Mouse (Mus musculus) megakaryocyte progenitor cell, adult 5-6 weeks (primary cell): ENCODE measurements around the gene A630089N07Rik. TPM values are rescaled to one million over a fixed set of nuclear protein-coding genes. Genes with fewer than 3 reads are reported as not detected.
A peak's percentile ranks its signal among the peaks of the same experiment; 100 is the strongest.
"Not testable (repeated sequence)": the region's sequence is repeated elsewhere in the genome, so short reads cannot be mapped to it uniquely, and the experiment has no call there.

Experiments used
- ATAC-seq: replicated peaks from 2 replicates; pipeline ENCODE4 v1.8.0; 2016; ENCODE audit warnings: mild to moderate bottlenecking, moderate TSS enrichment, inconsistent platforms; ENCODE audit not compliant: poor library complexity
- total RNA-seq, 2 experiments: library from RNA; stranded (forward) in 1 of 2; stranded (reverse) in 1 of 2; fragments of 157-497, 149-512 nt in 1 of 2; fragments of 200-1000 nt in 1 of 2; gene quantifications; 2 replicates each; pipeline versions ENCODE4 v1.2.3 to v1.2.4; 2015 to 2017

The A630089N07Rik gene
- total RNA-seq (2015) (35.2 and 46.2 TPM in 2 replicates), total RNA-seq (2017) (36.1 and 50.0 TPM in 2 replicates)

DNA sequence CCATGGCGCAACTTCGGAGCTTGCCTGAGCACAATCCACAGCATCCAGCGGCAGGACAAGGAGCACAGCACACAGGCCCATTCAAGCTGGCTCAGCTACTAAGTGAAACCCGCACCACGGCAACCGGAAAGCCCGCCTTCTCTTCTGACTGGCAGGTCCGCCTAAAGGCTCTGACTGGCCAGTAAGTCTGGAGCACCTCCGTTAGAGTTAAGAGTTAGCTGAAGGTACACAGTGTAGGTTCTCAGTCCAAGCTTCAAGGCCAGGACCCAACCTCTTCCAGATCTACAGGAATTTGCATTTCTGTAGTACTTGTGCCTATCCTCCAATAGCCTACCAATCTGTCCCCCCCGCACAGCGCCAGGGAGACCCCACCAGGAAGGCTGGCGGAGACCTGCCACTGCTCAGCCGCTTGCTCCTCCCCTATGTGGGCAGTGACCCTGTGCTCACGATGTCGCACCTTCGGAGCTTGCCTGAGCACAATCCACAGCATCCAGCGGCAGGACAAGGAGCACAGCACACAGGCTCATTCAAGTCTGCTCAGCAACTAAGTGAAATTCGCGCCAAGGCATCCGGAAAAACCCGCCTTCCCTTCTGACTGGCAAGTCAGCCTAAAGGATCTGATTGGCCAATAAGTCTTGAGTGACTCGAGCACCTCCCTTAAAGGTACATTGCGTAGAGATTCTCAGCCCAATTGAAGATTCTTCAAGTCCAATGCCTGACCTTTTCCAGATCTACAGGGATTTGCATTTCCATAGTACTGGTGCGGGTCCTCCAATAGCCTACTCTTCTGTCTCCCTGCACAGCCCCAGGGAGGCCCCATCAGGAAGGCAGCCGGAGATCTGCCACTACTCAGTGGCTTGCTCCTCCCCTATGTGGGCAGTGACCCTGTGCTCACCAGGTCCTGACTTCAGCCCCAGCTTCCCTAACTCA, at the start of gene A630089N07Rik:
Gene A630089N07Rik (minus strand): TSS at position 562 of the 930 bp plus-strand sequence.
- peak; percentile 96 for ATAC-seq

DNA sequence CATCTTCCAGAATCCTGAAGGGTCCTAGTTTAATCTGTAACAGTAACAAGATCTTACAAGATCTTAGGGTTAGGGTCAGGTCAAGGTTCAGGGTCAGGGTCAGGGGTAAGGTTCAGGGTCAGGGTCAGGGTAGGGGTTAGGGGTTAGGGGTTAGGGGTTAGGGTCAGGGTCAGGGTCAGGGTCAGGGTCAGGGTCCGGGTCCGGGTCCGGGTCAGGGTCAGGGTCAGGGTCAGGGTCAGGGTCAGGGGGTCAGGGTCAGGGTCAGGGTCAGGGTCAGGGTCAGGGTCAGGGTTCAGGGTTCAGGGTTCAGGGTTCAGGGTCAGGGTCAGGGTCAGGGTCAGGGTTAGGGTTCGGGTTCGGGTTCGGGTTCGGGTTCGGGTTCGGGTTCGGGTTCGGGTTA, 24.9 kb upstream of the A630089N07Rik start:
- ATAC-seq = no peak

DNA sequence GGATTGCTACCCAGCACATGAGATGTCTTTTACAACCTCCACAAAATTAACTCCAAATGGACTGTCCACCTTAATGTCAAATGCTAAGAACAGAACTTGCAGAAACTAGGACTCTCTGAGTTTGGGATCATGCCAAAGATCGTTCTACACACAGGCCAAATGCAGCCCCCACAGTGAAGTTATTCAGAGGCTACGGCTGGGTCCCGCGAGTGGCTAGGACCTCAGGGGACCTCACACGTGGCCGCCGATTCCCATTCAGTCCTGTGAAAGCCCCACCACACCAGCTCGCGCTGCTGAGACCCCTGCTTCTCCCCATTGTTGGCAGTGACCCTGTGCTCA, 731 bp downstream of the A630089N07Rik start:
- 0 out of 2 replicates have a peak, but pooled peaks have one; percentile 3 for ATAC-seq

DNA sequence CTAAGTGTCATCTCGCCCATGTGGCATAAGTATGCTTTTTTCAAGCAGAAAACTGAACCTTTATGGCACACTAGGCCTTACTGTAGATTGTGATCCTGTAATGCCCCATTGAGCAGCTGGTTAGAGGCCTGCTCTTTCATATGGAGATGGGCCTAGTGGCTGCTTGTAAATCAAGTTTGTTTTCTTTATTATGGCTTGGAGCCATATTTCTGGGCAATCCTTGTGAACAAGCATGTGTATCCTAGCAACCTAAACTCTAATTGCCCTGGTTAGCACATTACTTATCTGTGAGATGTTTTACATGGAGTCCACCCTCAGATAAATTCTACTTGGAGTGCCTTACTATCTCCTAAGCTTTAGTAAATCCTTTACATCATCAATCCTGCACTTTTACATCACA, 1.1 kb downstream of the A630089N07Rik start:
- not testable (repeated sequence) for ATAC-seq

DNA sequence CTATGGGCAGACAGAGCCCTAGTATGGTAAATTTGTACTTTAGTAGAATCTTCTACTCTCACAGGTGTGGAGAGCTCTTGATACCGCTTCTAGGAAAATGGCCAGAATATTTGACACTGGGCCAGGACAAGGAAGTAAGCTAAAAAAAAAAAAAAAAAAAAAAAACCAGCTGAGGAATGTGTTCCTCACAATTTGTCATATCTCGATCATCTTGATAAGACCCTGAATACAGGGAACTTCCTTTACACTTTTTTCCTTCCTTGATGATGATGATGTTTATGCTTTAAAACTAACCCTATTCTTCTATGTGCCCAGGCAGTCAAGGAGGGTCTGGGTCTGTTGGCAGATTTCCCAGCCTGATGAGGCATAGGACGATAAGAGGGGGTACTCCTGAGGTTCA, 2.9 kb downstream of the A630089N07Rik start:
- ATAC-seq = not testable (repeated sequence)

DNA sequence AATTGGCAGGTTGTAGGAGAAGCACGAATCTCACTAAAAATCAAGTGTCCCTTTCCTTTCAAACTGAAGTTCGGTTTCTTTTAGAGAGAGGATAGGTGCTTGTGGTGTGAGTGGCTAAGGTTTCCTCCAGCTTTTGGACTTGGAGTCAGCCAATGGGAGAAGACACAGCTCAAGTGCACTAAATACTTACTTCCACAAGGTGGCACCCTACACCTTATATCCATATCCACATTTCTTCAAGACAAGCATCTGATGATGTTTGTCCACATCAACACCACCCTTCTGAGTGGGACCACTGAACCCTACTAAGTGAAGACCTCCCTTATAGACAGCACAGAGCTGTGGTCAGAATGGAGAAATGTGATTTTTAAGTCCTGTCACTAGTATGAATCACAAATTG, 40.6 kb downstream of the A630089N07Rik start:
- peak; percentile 96 for ATAC-seq

DNA sequence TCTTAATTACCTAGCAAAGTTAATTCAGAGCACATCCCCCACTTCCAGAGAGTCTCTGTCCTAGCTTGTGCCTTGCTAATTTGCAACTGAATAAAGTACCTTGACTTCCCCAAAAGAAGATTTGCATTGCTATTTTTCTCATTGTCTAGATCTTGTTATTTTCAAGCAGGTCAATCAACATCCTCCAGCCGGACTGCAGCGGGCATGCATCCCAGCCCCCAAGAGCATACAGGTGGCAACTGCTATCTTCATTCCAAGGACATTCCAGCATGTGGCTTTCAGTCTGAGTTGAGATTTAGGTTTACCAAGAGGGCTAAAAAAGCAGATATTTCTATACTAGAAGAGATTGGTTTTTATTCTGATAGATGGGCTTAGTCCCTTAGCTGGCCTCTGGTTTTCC, 47.3 kb downstream of the A630089N07Rik start:
- not testable (repeated sequence) for ATAC-seq

DNA sequence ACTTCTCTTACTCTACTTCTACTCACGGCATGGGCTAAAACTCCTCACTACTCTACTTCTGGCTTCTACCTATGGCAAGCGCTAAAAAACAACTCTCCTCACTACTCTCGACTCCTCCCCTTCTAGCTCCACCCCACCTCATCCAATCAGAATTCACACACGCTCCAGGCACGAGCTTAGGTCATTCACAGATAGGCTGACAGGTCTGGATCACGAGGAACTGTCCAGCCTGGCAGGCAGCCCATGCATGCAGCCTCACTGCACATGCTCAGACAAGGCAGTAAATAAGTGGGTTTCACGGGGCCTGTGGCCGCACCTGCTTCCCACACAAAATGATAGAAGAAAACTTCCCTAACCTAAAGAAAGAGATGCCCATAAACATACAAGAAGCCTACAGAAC, 56.1 kb downstream of the A630089N07Rik start:
- ATAC-seq = not testable (repeated sequence)

DNA sequence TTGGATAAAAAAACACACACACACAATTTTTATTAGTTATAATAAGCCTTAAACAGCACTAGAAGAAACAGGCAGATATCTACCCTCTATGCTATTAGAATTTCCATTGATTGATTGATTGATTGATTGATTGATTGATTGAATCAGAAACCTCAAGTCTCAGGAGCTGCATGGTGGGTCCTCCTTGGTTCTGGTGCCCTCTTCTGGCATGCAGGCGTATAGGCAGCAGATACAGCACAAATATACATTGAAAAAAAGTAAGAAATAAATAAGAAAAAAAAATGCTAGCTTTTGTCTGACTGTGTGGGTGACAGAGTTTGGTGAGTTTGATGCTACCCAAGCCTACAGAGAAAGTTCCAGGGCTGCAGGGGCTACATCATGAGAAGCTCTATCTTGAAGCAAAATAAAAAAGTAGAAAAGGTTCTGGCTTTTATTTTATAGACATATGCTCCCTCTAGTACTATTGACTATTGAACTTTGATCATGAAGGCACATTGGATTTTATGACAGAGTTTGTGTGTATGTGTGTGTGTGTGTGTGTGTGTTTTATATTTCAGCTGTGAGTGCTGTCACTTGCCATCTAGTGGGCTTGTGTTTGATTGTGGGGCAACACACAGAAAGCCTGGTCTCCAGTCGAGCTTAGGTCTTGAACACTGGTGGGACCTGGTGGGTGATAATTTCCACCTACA, 59.4 kb downstream of the A630089N07Rik start:
- ATAC-seq = peak; percentile 58

DNA sequence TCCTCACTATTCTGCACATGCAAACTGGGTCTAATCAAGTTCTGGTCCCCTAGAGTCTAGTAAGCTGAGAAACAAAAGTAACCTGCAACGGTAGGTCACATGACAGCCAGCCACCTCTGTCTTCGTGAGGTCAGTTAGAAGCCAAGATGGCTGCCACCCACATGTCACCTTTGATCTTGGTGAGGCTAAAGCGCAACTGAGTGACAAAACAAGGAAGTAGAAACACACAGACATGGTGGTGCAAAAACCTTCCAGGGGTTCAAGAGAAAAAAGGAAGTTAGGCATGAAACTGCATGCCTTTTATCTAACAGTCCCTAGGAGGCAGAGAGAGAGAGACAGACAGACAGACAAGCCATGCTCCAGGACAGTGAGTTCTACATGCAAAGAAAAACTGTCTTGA, 60.2 kb downstream of the A630089N07Rik start:
- no peak for ATAC-seq

DNA sequence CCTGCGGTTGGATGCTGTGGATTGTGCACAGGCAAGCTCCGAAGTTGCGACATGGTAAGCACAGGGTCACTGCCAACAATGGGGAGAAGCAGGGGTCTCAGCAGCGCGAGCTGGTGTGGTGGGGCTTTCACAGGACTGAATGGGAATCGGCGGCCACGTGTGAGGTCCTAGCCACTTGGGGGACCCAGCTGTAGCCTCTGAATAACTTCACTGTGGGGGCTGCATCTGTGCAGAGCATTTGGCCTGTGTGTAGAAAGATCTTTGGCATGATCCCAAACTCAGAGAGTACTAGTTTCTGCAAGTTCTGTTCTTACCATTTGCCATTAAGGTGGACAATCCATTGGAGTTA, 84.9 kb downstream of the A630089N07Rik start:
- ATAC-seq = not testable (repeated sequence)

DNA sequence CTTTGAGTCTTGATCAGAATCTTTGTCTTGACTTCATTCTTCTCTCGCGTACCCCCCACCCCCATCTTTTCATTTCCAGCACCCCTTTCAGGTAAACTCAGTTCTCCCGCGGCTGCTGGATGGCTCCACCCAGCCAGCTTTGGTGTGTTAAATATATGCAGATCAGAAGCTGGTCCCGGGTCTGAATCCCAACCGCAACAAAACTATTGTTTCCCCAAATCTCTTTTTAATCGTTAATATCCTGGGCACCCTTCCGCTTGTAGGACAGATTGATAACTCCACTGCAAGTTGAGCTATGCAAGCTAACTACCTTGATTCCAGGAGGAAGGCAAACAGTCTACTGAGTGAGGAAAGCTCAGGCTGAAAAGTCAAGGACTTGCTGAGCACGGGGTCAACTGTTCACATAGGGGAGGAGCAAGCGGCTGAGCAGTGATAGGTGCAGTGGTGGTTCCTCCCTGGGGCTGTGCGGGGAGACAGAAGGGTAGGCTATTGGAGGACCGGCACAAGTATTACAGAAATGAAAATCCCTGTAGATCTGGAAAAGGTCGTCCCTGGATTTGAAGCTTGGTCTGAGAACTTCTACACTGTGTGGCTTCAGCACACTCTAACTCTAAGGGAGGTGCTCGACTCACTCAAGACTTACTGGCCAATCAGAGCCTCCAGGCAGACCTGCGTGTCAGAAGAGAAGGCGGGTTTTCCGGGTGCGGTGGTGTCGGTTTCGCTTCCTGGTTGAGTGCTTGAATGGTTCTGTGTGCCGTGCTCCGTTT, 85.5 kb downstream of the A630089N07Rik start, which contains the start of gene B230307C23Rik:
Gene B230307C23Rik (plus strand): TSS at position 700 of the 767 bp plus-strand sequence.
- peak; percentile 91 for ATAC-seq

DNA sequence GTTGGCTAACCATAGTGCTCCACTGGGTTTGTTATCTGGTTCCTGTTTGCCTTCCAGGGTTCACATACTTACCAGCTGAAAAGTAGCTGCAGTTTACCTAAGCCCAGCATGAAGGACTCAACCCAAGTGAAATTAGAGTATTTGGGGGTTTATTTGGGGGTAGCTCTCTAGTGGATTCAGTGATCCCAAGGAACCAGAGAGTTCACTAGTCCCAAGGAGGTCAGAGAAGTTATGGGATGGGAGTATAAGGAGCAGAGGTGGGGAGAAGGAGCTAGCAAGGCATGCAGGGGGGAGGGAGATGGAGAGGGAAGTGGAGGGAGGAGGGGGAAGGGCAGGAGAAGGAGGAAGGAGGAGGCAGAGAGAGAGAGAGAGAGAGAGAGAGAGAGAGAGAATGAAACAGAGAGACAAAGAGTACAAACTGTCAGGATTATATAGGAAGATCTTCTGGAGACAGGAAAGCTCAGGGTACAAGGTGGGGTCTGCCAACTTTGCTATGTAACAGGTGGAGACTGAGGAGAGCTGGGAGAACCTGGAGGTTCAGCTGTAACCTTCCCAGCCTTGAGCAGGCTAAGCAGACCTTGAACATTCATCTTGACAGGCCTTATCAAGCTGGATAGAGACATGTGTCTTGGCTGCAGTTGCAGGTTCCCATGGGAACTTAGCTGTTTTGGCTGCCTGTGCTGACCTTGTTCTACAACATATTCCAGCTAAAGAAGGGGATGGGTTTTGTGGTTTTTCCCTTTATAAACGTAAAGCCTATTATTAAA, 86.2 kb downstream of the A630089N07Rik start:
- ATAC-seq = no peak

DNA sequence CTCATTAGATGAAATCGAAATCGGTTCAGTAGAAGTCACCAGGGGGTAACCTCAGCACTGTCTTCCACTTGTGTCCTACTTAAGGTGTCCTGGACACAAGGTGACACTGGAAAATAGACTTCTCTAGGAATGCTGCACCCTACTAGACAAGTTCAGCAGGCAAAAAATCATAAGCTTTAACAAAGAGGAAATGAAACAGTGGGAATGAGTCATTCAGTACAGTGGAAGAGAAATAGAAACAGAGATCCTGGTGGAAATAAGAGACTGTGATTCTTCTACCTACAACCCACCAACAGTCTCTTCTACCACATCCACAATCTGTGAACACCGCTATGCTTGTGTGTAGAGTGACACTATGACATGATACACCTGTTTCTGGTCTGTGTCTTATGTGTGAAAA, 89.8 kb downstream of the A630089N07Rik start:
- ATAC-seq = not testable (repeated sequence)

DNA sequence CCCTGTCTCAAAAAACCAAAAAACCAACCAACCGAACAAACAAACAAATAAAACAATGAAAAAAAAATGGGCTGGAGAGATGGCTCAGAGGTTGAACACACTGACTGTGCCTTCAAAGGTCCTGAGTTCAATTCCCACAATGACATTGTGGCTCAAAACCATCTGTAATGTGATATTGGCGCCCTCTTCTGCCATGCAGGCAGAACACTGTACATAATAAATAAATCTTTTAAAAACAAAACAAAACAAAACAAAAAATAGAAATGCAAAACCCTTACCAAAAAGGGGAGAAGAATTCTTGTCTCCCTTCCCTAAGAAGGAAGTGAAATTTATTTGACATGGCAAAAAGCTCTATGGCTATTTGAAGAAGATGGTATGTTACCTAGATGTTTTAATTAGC, 90.7 kb downstream of the A630089N07Rik start:
- peak; percentile 52; the same call in 1 of the 2 replicates for ATAC-seq

DNA sequence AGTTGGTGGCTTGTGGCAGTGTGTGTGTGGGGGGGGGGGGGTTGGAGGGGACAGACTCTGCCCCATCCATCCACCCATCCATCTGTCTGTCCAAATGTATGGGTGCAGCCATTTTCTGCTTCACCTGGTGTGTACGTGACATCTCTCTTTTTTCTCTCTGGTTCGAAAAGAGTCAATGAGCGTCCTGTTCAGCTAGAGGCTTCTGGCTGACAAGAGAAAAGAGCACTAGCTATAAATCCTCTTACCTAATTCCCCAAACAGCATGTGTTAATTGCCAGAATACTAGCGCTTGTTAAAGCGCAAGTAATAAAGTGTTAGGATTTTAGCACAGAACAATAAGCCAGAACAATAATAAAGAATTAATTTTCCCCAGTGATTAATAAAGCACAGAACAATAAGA, 97.7 kb downstream of the A630089N07Rik start:
- no peak for ATAC-seq

DNA sequence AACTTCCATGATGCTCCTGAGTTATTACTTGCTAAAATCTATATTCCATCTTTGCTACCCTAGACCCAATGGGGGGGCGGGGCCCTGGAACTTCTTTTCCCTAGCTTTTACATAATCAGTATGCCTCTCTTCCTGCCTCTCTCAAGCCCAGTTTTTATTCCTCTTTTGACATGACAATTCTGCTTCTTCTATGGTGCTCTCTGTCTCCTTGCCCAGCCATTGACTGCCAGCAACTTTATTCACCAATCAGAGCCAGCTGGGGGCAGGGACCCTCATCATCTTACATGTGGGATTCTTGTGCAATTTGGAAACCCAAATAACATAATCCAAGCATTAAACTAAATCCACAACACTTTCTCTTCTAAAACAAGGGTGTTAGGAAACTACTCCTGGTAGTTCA, 100.9 kb downstream of the A630089N07Rik start:
- ATAC-seq = 0 out of 2 replicates have a peak, but pooled peaks have one; percentile 15

DNA sequence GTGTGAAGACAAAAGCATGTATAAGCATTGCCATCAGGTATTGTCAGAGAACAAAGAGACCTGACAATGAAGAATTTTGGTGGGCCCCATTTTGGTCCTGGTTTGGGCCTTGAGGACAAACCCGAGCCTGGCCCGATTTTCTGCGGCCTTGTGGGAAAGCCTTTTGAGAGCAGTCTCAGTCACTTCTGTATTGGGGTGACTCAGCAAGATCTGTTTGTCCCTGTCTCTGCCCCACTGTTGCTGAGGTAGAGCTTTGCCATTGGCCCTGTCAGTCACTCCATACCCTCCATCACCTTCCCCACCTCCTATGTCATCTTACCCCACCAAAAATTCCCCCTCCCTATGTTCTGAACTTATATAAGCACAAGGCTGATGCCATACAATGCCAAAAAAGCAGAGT, 104.5 kb downstream of the A630089N07Rik start:
- 0 out of 2 replicates have a peak, but pooled peaks have one; percentile 26 for ATAC-seq

DNA sequence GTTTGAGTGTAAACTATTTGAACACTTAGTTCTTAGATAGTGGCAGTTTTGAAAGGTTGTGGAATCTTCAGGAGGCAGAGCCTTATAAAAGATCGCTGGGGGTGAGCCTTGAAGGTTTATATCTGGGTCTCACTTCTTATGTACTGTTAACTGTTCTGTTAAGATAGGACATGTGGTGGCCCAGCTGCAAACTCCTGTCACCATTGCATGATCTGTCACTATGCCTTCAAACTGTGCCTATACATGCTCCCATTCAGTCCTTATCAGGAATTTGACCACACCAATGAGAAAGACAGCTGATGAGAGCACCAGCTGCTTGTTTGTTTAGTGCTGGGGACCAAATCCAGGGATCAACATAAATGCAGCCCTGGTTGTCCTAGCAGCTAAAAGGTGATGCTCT, 105.0 kb downstream of the A630089N07Rik start:
- peak; percentile 97 for ATAC-seq

DNA sequence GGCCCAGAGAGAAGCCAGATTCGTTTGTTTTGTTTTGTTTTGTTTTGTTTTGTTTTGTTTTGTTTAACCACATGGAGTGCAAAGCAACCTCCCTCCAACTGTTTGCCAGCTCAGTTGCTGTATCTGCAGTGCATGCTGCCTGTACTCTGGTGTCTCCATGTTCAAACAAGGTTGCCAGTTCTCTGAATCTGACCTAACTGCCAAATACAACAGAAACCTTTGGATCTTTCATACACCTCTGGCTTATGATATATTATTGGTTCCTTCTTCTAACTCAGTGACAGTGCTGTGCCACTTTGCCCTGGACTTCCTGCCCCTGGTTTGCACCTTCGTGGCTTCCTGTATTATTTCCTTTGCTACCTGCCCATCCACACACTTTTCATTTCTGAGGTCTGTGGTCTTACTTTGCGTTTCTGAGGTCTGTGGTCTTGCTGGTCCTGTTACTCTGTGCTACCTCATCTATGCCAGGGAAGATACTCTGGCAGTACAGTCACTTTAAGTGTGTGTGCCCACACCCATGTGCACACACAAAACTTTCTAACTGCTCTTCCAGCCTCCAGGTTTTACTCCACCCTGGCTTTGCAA, 118.2 kb downstream of the A630089N07Rik start:
- no peak for ATAC-seq
